Mouse (Mus musculus) heart, adult 2 months (tissue): Measurements from ENCODE around the gene Vps45.

Source experiments
- CTCF ChIP-seq: fragments of 200-600 bp; IDR thresholded peaks from 2 replicates; pipeline ENCODE4 v1.8.1; 2022; ENCODE audit warnings: antibody characterized with exemption, mild to moderate bottlenecking, moderate library complexity
- EP300 ChIP-seq: fragments of 200-500 bp; IDR thresholded peaks from 2 replicates; pipeline ENCODE4 v1.6.1; 2011; ENCODE audit warnings: low read depth, low read length, control low read depth; ENCODE audit not compliant: insufficient read depth
- POLR2A ChIP-seq: fragments of 200-500 bp; IDR thresholded peaks from 2 replicates; pipeline ENCODE4 v1.6.1; 2011; ENCODE audit warnings: mild to moderate bottlenecking, low read depth, low read length, control low read depth; ENCODE audit not compliant: insufficient read depth

DNA sequence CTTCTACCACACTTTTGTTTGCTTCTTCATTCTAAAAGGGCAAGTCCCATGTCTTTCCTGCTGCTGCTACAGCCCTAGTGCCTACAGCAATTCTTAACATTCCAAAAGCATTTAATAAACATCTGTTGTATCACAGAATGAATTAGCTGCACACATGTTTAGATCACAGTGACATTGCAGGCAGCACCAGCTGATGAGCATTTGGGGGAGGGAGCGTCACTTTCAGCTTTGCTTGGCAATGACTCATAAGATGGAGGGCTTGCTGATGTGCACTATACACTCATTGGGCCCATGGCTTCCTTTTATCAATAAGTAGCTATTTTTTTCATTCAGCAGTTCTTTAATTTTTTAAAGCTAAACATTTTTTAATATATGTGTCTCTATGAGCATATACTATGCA, 30.4 kb downstream of the Vps45 start:
- TF ChIP-seq EP300 (no peak), CTCF (no peak), POLR2A (no peak)
